Mouse (Mus musculus) E14TG2a.4 (cell line): ENCODE measurements at regions not wholly inside any gene's neighbourhood (a gene's known extent, or its start where the extent isn't known, plus 50 kb on each side); places are given as distances from the start of the nearest gene placed in this dataset.

Experiments used
- CTCF ChIP-seq: conservative IDR thresholded peaks from 2 replicates; pipeline ENCODE4 v1.5.1; 2014; ENCODE audit warnings: low read length
- NANOG ChIP-seq: IDR thresholded peaks from 2 replicates; pipeline ENCODE4 v1.6.1; 2014; ENCODE audit warnings: borderline replicate concordance, low read length, mixed read lengths
- POU5F1 ChIP-seq: IDR thresholded peaks from 2 replicates; pipeline ENCODE4 v1.6.1; 2014; ENCODE audit warnings: low read length, borderline replicate concordance

- TF ChIP-seq CTCF (no peak), NANOG (no peak), POU5F1 (no peak)
Observed at GRCm38 (mm10) chr5:91204225-91205005, 65.0 kb downstream of the Areg start.
